8 mouse cellular contexts compared by ENCODE assay signal in genomic region chr13:24832131-24832810, GRCm38 (mm10). TPM values are rescaled to one million over a fixed set of nuclear protein-coding genes. Genes with fewer than 3 reads are reported as not detected.
A peak's percentile ranks its signal among the peaks of the same experiment; 100 is the strongest.
DNase-seq lines count a peak whose midpoint lies in the region; ATAC-seq and TF ChIP-seq lines count a peak whose summit lies in the region.

No protein-coding gene starts in this region.

- ATAC-seq in heart, embryonic 16.5 days (replicated peaks; ENCODE audit: extremely low read depth, insufficient read depth, low FRiP score): no peak; the same call in 1 of the 2 replicates
- no peak; the same call in 1 of the 2 replicates for ATAC-seq in midbrain, embryonic 11.5 days (ENCODE audit: low FRiP score)
- ATAC-seq in granulocyte monocyte progenitor cell, adult 5-6 weeks (replicated peaks; ENCODE audit: poor library complexity, severe bottlenecking): no peak

- H3K4me2 ChIP-seq in heart, embryonic 16.5 days (ENCODE audit: low read depth, low read length): peak overlapping the region; percentile 70
- peak overlapping the region; percentile 61 for H3K4me2 ChIP-seq in midbrain, embryonic 11.5 days

- H3K27me3 ChIP-seq in kidney, adult 2 months (replicated peaks; ENCODE audit: control insufficient read depth, insufficient read depth, low read length): no peaks in the 10 kb centered on the region
- no peaks in the 10 kb centered on the region for H3K27me3 ChIP-seq in heart, embryonic 16.5 days (ENCODE audit: control insufficient read depth, insufficient read depth, low read length)
- H3K27me3 ChIP-seq in midbrain, embryonic 11.5 days (ENCODE audit: control insufficient read depth, insufficient read depth, low read length): no peaks in the 10 kb centered on the region

- TF ChIP-seq POLR2A in kidney, adult 2 months (IDR thresholded peaks at IDR 0.05; ENCODE audit: low read depth, low read length): no peak

- peak overlapping the region; percentile 80 for H3K4me3 ChIP-seq in kidney, adult 2 months (ENCODE audit: insufficient read depth, low read depth, low read length)
- H3K4me3 ChIP-seq in heart, embryonic 16.5 days (ENCODE audit: low read length): peak overlapping the region; percentile 85
- H3K4me3 ChIP-seq in midbrain, embryonic 11.5 days (ENCODE audit: low read depth, low read length): peak overlapping the region; percentile 85

- peaks cover 9% of the 10 kb centered on the region; the same call in 1 of the 2 replicates for H3K4me1 ChIP-seq in kidney, adult 2 months (ENCODE audit: control insufficient read depth, insufficient read depth, low read length)
- H3K4me1 ChIP-seq in heart, embryonic 16.5 days (ENCODE audit: control insufficient read depth, insufficient read depth, low read length): peaks cover 22% of the 10 kb centered on the region
- peaks cover 21% of the 10 kb centered on the region for H3K4me1 ChIP-seq in midbrain, embryonic 11.5 days (ENCODE audit: control insufficient read depth, insufficient read depth, low read length)

- 2% methylated on average over 21 of the region's 21 CpGs for WGBS in kidney, adult 2 months
- 2% methylated on average over 21 of the region's 21 CpGs for WGBS in heart, embryonic 16.5 days
- WGBS in midbrain, embryonic 11.5 days: 3% methylated on average over 21 of the region's 21 CpGs

- TF ChIP-seq CTCF in kidney, adult 2 months (conservative IDR thresholded peaks at IDR 0.05; ENCODE audit: insufficient read depth, insufficient read length, low read depth, low read length): no peak

- H3K9me3 ChIP-seq in heart, embryonic 16.5 days (replicated peaks; ENCODE audit: control insufficient read depth, low read length): no peaks in the 10 kb centered on the region
- H3K9me3 ChIP-seq in midbrain, embryonic 11.5 days (ENCODE audit: control insufficient read depth, low read length): no peaks in the 10 kb centered on the region

- no peak for DNase-seq in kidney, adult 2 months
- DNase-seq in kidney, postnatal 4 days: no peak
- DNase-seq in adipocyte (ENCODE audit: low spot score): peak; percentile 27
- DNase-seq in midbrain, embryonic 11.5 days (ENCODE audit: low spot score, missing footprints): peak; percentile 81
- DNase-seq in left cerebral cortex, adult 11 months (ENCODE audit: low spot score): no peak
- DNase-seq in left cerebral cortex, adult 8-10 months (ENCODE audit: low spot score in 2 of 2): no peak

- peak overlapping the region; percentile 68 for H3K27ac ChIP-seq in kidney, adult 2 months (ENCODE audit: insufficient read depth, low read depth, low read length)
- peak overlapping the region; percentile 95 for H3K27ac ChIP-seq in heart, embryonic 16.5 days (ENCODE audit: low read length)
- peak overlapping the region; percentile 80 for H3K27ac ChIP-seq in midbrain, embryonic 11.5 days (ENCODE audit: low read depth, low read length)

- no peaks in the 10 kb centered on the region for H3K36me3 ChIP-seq in kidney, adult 2 months (ENCODE audit: control insufficient read depth, insufficient read depth, low read length)
- peaks cover 4% of the 10 kb centered on the region; the same call in 1 of the 2 replicates for H3K36me3 ChIP-seq in heart, embryonic 16.5 days (ENCODE audit: control insufficient read depth, insufficient read depth)
- no peaks in the 10 kb centered on the region; the same call in 1 of the 2 replicates for H3K36me3 ChIP-seq in midbrain, embryonic 11.5 days (ENCODE audit: control insufficient read depth, insufficient read depth, low read length)

- peak overlapping the region; percentile 92 for H3K9ac ChIP-seq in heart, embryonic 16.5 days (ENCODE audit: low read length)
- peak overlapping the region; percentile 90 for H3K9ac ChIP-seq in midbrain, embryonic 11.5 days (ENCODE audit: low read length)

RNA-seq across cellular contexts. Expression of gene Tdp2, which starts 0.8 kb away (rescaled TPM):
- polyA plus RNA-seq in kidney, adult 2 months (2012; rRNA removed): 19.6 and 19.7 TPM in 2 replicates
- polyA plus RNA-seq in heart, embryonic 16.5 days (2015; fragmentation: Nextera tagmentation; extraction: Ambion mirVana): 31.4 and 33.7 TPM in 2 replicates
- polyA plus RNA-seq in midbrain, embryonic 11.5 days (2014; fragmentation: Nextera tagmentation; extraction: Ambion mirVana): 79.6 and 80.9 TPM in 2 replicates
- total RNA-seq in left cerebral cortex, adult 8-10 months (2022): 10 to 100 TPM; 19.9 to 25.0 (median 21.5) TPM
- 48.4 and 84.7 TPM in 2 replicates for total RNA-seq in granulocyte monocyte progenitor cell, adult 5-6 weeks (2014; fragmentation: Nextera tagmentation)
- total RNA-seq in granulocyte monocyte progenitor cell, adult 5-6 weeks (2017): 51.8 and 57.7 TPM in 2 replicates

RNA-seq across cellular contexts. Expression of gene Acot13, which starts 0.9 kb away (rescaled TPM):
- polyA plus RNA-seq in kidney, adult 2 months (2012; rRNA removed): 259 and 286 TPM in 2 replicates
- polyA plus RNA-seq in heart, embryonic 16.5 days (2015; fragmentation: Nextera tagmentation; extraction: Ambion mirVana): 326 and 343 TPM in 2 replicates
- polyA plus RNA-seq in midbrain, embryonic 11.5 days (2014; fragmentation: Nextera tagmentation; extraction: Ambion mirVana): 53.5 and 58.8 TPM in 2 replicates
- 10 to 100 TPM; 83.7 to 90.3 (median 87.8) TPM for total RNA-seq in left cerebral cortex, adult 8-10 months (2022)
- 37.7 and 40.4 TPM in 2 replicates for total RNA-seq in granulocyte monocyte progenitor cell, adult 5-6 weeks (2014; fragmentation: Nextera tagmentation)
- 41.8 and 46.1 TPM in 2 replicates for total RNA-seq in granulocyte monocyte progenitor cell, adult 5-6 weeks (2017)

RNA-seq across cellular contexts. Expression of gene D130043K22Rik, which starts 12.7 kb away (rescaled TPM):
- 0.57 and 0.67 TPM in 2 replicates for polyA plus RNA-seq in kidney, adult 2 months (2012; rRNA removed)
- polyA plus RNA-seq in heart, embryonic 16.5 days (2015; fragmentation: Nextera tagmentation; extraction: Ambion mirVana): 0.10 TPM in 1 of 2 replicates, not detected in the other
- polyA plus RNA-seq in midbrain, embryonic 11.5 days (2014; fragmentation: Nextera tagmentation; extraction: Ambion mirVana): 0.58 and 1.1 TPM in 2 replicates
- total RNA-seq in left cerebral cortex, adult 8-10 months (2022): 10 to 100 TPM; 25.5 to 29.0 (median 27.3) TPM
- total RNA-seq in granulocyte monocyte progenitor cell, adult 5-6 weeks (2014; fragmentation: Nextera tagmentation): not detected in 2 replicates
- not detected in 2 replicates for total RNA-seq in granulocyte monocyte progenitor cell, adult 5-6 weeks (2017)

RNA-seq across cellular contexts. Expression of gene BC005537, which starts 30.8 kb away (rescaled TPM):
- polyA plus RNA-seq in kidney, adult 2 months (2012; rRNA removed): 35.3 and 42.4 TPM in 2 replicates
- polyA plus RNA-seq in heart, embryonic 16.5 days (2015; fragmentation: Nextera tagmentation; extraction: Ambion mirVana): 12.6 and 13.5 TPM in 2 replicates
- polyA plus RNA-seq in midbrain, embryonic 11.5 days (2014; fragmentation: Nextera tagmentation; extraction: Ambion mirVana): 25.0 and 26.1 TPM in 2 replicates
- total RNA-seq in left cerebral cortex, adult 8-10 months (2022): 100 to 1,000 TPM; 134 to 163 (median 147) TPM
- 166 and 184 TPM in 2 replicates for total RNA-seq in granulocyte monocyte progenitor cell, adult 5-6 weeks (2014; fragmentation: Nextera tagmentation)
- 57.0 and 63.6 TPM in 2 replicates for total RNA-seq in granulocyte monocyte progenitor cell, adult 5-6 weeks (2017)

Comparison
In these comparisons a context has a peak if more than half of its experiments do, and no peak if none do; other contexts are left out.
1. DNase-seq: peak in adipocyte (single experiment) and midbrain, embryonic 11.5 days (single experiment); none in kidney, adult 2 months (single experiment), kidney, postnatal 4 days (0 of 2), left cerebral cortex, adult 11 months (single experiment) and left cerebral cortex, adult 8-10 months (0 of 2).
2. Peak in every context shown above with its lines, with median percentiles within 50 percentile points of each other: H3K27ac ChIP-seq and H3K4me3 ChIP-seq.